Mouse (Mus musculus) CH12.LX (cell line): ENCODE results near the gene Chrna4. TPM values are rescaled to one million over a fixed set of nuclear protein-coding genes. Genes with fewer than 3 reads are reported as not detected.

Experiments used
- DNase-seq: peaks from one replicate; pipeline ENCODE4 v3.0.0-alpha.2; 2013; ENCODE audit errors: extremely low read depth
- H3K27ac ChIP-seq: 2 replicates; pipeline ENCODE4 v1.5.1; 2012; ENCODE audit warnings: low read depth, mild to moderate bottlenecking, control low read depth, moderate library complexity; ENCODE audit not compliant: insufficient read depth
- H3K27me3 ChIP-seq: replicated peaks from 2 replicates; pipeline ENCODE3; 2012; ENCODE audit warnings: inconsistent platforms
- H3K36me3 ChIP-seq, 2 experiments: replicated peaks in 1 of 2; 2 replicates each; pipeline versions ENCODE3 to v1.6.1; 2012; ENCODE audit warnings: inconsistent platforms in 1 of 2, low read length in 1 of 2, mild to moderate bottlenecking in 1 of 2, mixed read lengths in 1 of 2, moderate library complexity in 1 of 2; ENCODE audit not compliant: control insufficient read depth in 1 of 2, insufficient read depth in 1 of 2
- H3K4me1 ChIP-seq, 2 experiments: 2 replicates each; pipeline ENCODE4 v1.6.1; 2012; ENCODE audit warnings: inconsistent platforms in 1 of 2, moderate library complexity in 1 of 2; ENCODE audit not compliant: insufficient read depth in 2 of 2, control insufficient read depth in 1 of 2
- H3K4me2 ChIP-seq: 2 replicates; pipeline ENCODE4 v1.6.1; 2012; ENCODE audit warnings: low read depth, mild to moderate bottlenecking, control low read depth; ENCODE audit not compliant: poor library complexity, insufficient read depth, severe bottlenecking
- H3K4me3 ChIP-seq, 3 experiments: fragments of 150-350 bp in 1 of 3; sonication (generic) in 1 of 3; replicated peaks in 1 of 3; 2 replicates each; pipeline versions ENCODE3 to v1.5.1; 2011 to 2012; ENCODE audit warnings: low read depth in 2 of 3, low read length in 2 of 3, mild to moderate bottlenecking in 2 of 3, moderate library complexity in 2 of 3, control low read depth in 1 of 3, improper control_type of control experiment in 1 of 3, inconsistent platforms in 1 of 3, mixed read lengths in 1 of 3; ENCODE audit not compliant: poor library complexity in 1 of 3
- H3K79me2 ChIP-seq: replicated peaks from 2 replicates; pipeline ENCODE4 v1.6.1; 2012; ENCODE audit warnings: mild to moderate bottlenecking, moderate library complexity; ENCODE audit not compliant: control insufficient read depth, poor library complexity, insufficient read depth, severe bottlenecking; ENCODE audit errors: extremely low read depth
- H3K9ac ChIP-seq: 2 replicates; pipeline ENCODE4 v1.6.1; 2012; ENCODE audit warnings: low read depth, mild to moderate bottlenecking, control low read depth, moderate library complexity; ENCODE audit not compliant: insufficient read depth
- H3K9me3 ChIP-seq: replicated peaks from 2 replicates; pipeline ENCODE3; 2012; ENCODE audit warnings: low read length, inconsistent platforms, mixed read lengths
- CHD1 ChIP-seq: IDR thresholded peaks from 2 replicates; pipeline ENCODE4 v1.6.1; 2012; ENCODE audit warnings: low read depth, low read length, improper control_type of control experiment, inconsistent platforms
- MAFK ChIP-seq: IDR thresholded peaks from 2 replicates; pipeline ENCODE4 v1.6.1; 2011; ENCODE audit warnings: low read length, improper control_type of control experiment; ENCODE audit not compliant: insufficient replicate concordance
- MAZ ChIP-seq: IDR thresholded peaks from 2 replicates; pipeline ENCODE4 v1.6.1; 2012; ENCODE audit warnings: low read depth, mild to moderate bottlenecking, inconsistent platforms, low read length, improper control_type of control experiment, moderate library complexity
- MXI1 ChIP-seq: IDR thresholded peaks from 2 replicates; pipeline ENCODE4 v1.6.1; 2011; ENCODE audit warnings: mild to moderate bottlenecking, low read depth, low read length, improper control_type of control experiment
- NELFE ChIP-seq: IDR thresholded peaks from 2 replicates; pipeline ENCODE4 v1.6.1; 2011; ENCODE audit warnings: low read depth, low read length, improper control_type of control experiment
- TBP ChIP-seq: conservative IDR thresholded peaks from 2 replicates; pipeline ENCODE4 v1.6.1; 2011; ENCODE audit warnings: low read depth, low read length, improper control_type of control experiment
- TCF12 ChIP-seq: IDR thresholded peaks from 2 replicates; pipeline ENCODE4 v1.6.1; 2014; ENCODE audit warnings: low read depth, mild to moderate bottlenecking, inconsistent platforms, low read length, improper control_type of control experiment
- USF2 ChIP-seq: conservative IDR thresholded peaks from 2 replicates; pipeline ENCODE4 v1.6.1; 2011; ENCODE audit warnings: low read depth, low read length, improper control_type of control experiment
- dilution Hi-C: fragments of 300-500 bp; cut with MboI; formaldehyde crosslinking; loops from 2 replicates; pipeline ENCODE4 v1.14.3; 2020; ENCODE audit warnings: low sequenced_read_pairs; ENCODE audit not compliant: extremely low pct_unique_long_range_greater_than_20kb, extremely low pct_ligation_motif_present
- in situ Hi-C: fragments of 300-500 bp; cut with MboI; formaldehyde crosslinking; loops from 3 replicates; pipeline ENCODE4 v1.14.3; 2019; ENCODE audit warnings: low sequenced_read_pairs, low pct_ligation_motif_present, low pct_unique_long_range_greater_than_20kb, mixed read lengths
- polyA plus RNA-seq: library from polyadenylated mRNA; unstranded; fragments of >175 nt; gene quantifications from 2 replicates; pipeline ENCODE4 v1.2.1, GENCODE M21; 2012; ENCODE audit warnings: low read depth; ENCODE audit not compliant: insufficient read length
- total RNA-seq, 2 experiments: library from RNA; depleted of rRNA; stranded (reverse); fragments of 300-350 nt in 1 of 2; fragments of >200 nt in 1 of 2; gene quantifications; 2 replicates each; pipeline ENCODE4 v1.2.3; 2012 to 2014

Gene Chrna4
- total and polyA plus RNA-seq, 3 experiments, result not detected

DNA sequence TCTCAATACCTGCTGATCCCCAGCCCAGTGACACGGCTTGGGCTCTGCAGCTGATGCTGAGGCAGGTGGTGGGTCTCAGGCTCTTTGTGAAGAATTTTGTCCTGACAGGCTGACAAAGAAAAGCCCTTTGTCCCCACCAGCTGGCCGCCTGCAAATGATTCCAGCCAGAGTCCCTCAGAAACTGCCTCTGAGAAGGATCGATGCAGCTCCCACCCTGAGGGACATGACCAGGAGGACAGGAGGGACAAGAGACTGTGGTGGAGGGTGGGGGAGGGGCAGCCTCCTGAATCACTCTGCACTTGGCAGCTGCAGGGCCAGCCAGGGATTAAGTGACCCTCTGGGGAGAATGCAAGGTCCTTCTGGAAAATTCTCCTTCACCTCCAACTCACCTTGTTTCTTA, 655 bp upstream of the Chrna4 start:
- in situ Hi-C loops, result loop anchor here (10.0 kb wide), 1 partner anchor 249 kb away; no protein-coding TSS in a partner anchor
- no peak for TF ChIP-seq MXI1
- TF ChIP-seq, all 38 proteins: peak for 0
- no peak overlapping the region for H3K9ac ChIP-seq
- H3K4me2 ChIP-seq, result no peak overlapping the region
- peaks cover 98% of the 10 kb centered on the region for H3K27me3 ChIP-seq
- H3K36me3 ChIP-seq, result no peaks in the 10 kb centered on the region
- H3K79me2 ChIP-seq, result no peaks in the 10 kb centered on the region
- dilution Hi-C loops, result no loop called here
- DNase-seq, result no peak
- no peaks in the 10 kb centered on the region for H3K9me3 ChIP-seq
- no peak overlapping the region for H3K27ac ChIP-seq
- no peak overlapping the region for H3K4me3 ChIP-seq
- H3K4me1 ChIP-seq, result no peaks in the 10 kb centered on the region

DNA sequence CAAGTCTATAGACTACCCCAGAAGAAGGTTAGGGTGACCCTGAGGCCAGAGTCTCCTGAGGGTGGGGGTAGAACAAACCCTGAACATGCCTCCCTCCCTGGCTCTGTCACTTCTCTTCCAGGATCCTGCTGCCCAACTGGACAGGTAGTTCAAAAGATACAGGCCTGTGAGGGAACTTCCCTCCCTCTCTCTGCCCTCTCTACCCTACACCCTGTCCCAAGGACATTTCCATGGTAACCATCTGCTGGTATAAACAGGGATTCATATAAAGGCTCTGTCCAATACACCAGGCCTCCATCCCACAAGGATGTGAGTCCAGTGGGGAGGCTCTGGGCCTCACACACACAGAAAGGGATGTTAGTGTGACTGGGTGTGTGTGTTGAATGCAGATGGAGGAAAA, 970 bp downstream of the Chrna4 start:
- no peak for DNase-seq
- no peak for TF ChIP-seq USF2
- no peak for TF ChIP-seq MAFK
- TF ChIP-seq NELFE, result no peak
- H3K79me2 ChIP-seq, result no peaks in the 10 kb centered on the region
- in situ Hi-C loops, result loop anchor here (10.0 kb wide), 1 partner anchor 248 kb away; no protein-coding TSS in a partner anchor
- dilution Hi-C loops, result no loop called here
- peaks cover 98% of the 10 kb centered on the region for H3K27me3 ChIP-seq
- no peak overlapping the region for H3K4me2 ChIP-seq
- H3K4me1 ChIP-seq, result no peaks in the 10 kb centered on the region
- H3K9ac ChIP-seq, result no peak overlapping the region
- no peaks in the 10 kb centered on the region for H3K9me3 ChIP-seq
- H3K36me3 ChIP-seq, result no peaks in the 10 kb centered on the region
- H3K4me3 ChIP-seq, result no peak overlapping the region
- H3K27ac ChIP-seq, result no peak overlapping the region

DNA sequence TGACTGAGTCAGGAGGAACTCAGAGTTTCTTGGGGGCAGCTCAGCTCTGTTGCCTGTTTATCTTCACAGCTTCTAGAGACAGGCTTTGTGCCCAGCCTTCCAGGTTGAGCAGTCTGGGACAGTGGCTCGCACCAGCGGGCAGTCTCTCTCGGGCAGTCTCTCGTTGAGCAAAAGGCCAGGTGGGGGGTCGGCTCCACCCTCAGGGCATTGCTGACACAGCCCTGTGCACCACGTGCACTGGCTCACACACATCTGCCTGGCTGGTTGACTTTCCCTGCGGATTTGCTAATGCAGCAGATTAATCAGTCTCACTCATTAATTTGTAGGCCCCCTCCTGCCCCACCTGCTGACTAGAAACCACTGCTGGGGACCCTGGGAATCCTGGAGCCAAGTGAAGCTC, 1.4 kb downstream of the Chrna4 start:
- Histone ChIP-seq H3K4me2 (no peak overlapping the region), H3K79me2 (no peaks in the 10 kb centered on the region), H3K27me3 (peaks cover 98% of the 10 kb centered on the region), H3K36me3 (no peaks in the 10 kb centered on the region), H3K9me3 (no peaks in the 10 kb centered on the region), H3K4me3 (no peak overlapping the region), H3K9ac (no peak overlapping the region), H3K27ac (no peak overlapping the region), H3K4me1 (no peaks in the 10 kb centered on the region)
- dilution Hi-C loops, result no loop called here
- no peak for TF ChIP-seq TCF12
- no peak for TF ChIP-seq MAZ
- in situ Hi-C loops, result loop anchor here (10.0 kb wide), 1 partner anchor 247 kb away; no protein-coding TSS in a partner anchor
- no peak for DNase-seq

DNA sequence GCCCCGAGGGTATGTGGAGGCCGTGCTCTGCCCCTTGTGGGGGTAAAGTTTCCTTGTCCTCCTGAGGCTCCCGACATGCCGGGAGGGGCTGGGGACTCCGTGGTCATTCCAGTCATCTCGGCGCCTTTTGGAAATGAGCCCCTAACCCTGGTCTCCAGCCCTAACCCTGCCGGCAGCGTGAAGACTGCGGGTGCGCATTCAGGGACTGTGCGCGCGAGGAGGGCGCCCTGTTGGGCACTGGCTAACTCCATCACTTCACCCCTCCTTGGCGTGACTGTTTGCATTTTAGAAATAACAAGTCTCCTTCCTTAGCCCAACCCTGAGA, 4.0 kb downstream of the Chrna4 start:
- H3K36me3 ChIP-seq, result no peaks in the 10 kb centered on the region
- dilution Hi-C loops (no loop called here), in situ Hi-C loops (no loop called here)
- no peak overlapping the region for H3K9ac ChIP-seq
- H3K4me2 ChIP-seq, result no peak overlapping the region
- no peaks in the 10 kb centered on the region for H3K9me3 ChIP-seq
- H3K27me3 ChIP-seq, result peaks cover 98% of the 10 kb centered on the region
- no peak overlapping the region for H3K4me3 ChIP-seq
- no peak for DNase-seq
- H3K4me1 ChIP-seq, result no peaks in the 10 kb centered on the region
- H3K27ac ChIP-seq, result no peak overlapping the region
- no peak for TF ChIP-seq NELFE
- no peak for TF ChIP-seq CHD1
- TF ChIP-seq MAZ, result no peak
- TF ChIP-seq TBP, result no peak
- no peaks in the 10 kb centered on the region for H3K79me2 ChIP-seq
